Mouse (Mus musculus) liver, embryonic 16.5 days (tissue): ENCODE measurements at regions not wholly inside any gene's neighbourhood (a gene's known extent, or its start where the extent isn't known, plus 50 kb on each side); places are given as distances from the start of the nearest gene placed in this dataset.

Source experiments
- ATAC-seq: fragments of 200-750 bp; cut with Nextera tagmentation; 2 replicates; pipeline ENCODE4 v1.8.0; 2017; ENCODE audit warnings: low read depth, mild to moderate bottlenecking, moderate number of reproducible peaks, moderate library complexity
- H3K27ac ChIP-seq: fragments of 300-500 bp; sonication (generic); 2 replicates; pipeline ENCODE4 v1.5.1; 2014; ENCODE audit warnings: mild to moderate bottlenecking, low read length
- H3K27me3 ChIP-seq: fragments of 300-500 bp; sonication (generic); 2 replicates; pipeline ENCODE4 v1.6.1; 2014; ENCODE audit warnings: low read depth, low read length, mixed read lengths; ENCODE audit not compliant: control insufficient read depth, insufficient read depth
- H3K36me3 ChIP-seq: fragments of 300-500 bp; sonication (generic); 2 replicates; pipeline ENCODE4 v1.6.1; 2014; ENCODE audit warnings: mild to moderate bottlenecking; ENCODE audit not compliant: control insufficient read depth, insufficient read depth
- H3K4me1 ChIP-seq: fragments of 300-500 bp; sonication (generic); 2 replicates; pipeline ENCODE4 v1.6.1; 2014; ENCODE audit warnings: low read depth, low read length, mixed read lengths; ENCODE audit not compliant: control insufficient read depth
- H3K4me2 ChIP-seq: fragments of 300-500 bp; sonication (generic); 2 replicates; pipeline ENCODE4 v1.6.1; 2014; ENCODE audit warnings: low read depth, low read length, mixed read lengths
- H3K4me3 ChIP-seq: fragments of 300-500 bp; sonication (generic); 2 replicates; pipeline ENCODE4 v1.5.1; 2014; ENCODE audit warnings: low read depth, mild to moderate bottlenecking, low read length
- H3K9ac ChIP-seq: fragments of 300-500 bp; sonication (generic); 2 replicates; pipeline ENCODE4 v1.6.1; 2014; ENCODE audit warnings: low read depth, low read length
- H3K9me3 ChIP-seq: fragments of 300-500 bp; sonication (generic); replicated peaks from 2 replicates; pipeline ENCODE4 v1.6.1; 2016; ENCODE audit warnings: low read length; ENCODE audit not compliant: control insufficient read depth
- WGBS: fragments of 180-500 bp; shearing (Covaris S2); extraction: QIAGEN DNeasy Blood & Tissue Kit; methylation state at CpG from one replicate; pipeline ENCODE4 v1.1.7; 2014; ENCODE audit not compliant: insufficient replicate concordance; 5-methylcytosine and 5-hydroxymethylcytosine counted together

GRCm38 (mm10) chr3:148005831-148006230, 984.5 kb downstream of the Adgrl2 start:
- H3K4me3 ChIP-seq = no peak overlapping the region
- H3K36me3 ChIP-seq = no peaks in the 10 kb centered on the region
- no peak overlapping the region for H3K4me2 ChIP-seq
- H3K27me3 ChIP-seq = no peaks in the 10 kb centered on the region
- ATAC-seq = no peak
- no peak overlapping the region for H3K27ac ChIP-seq
- no peaks in the 10 kb centered on the region for H3K9me3 ChIP-seq
- no peaks in the 10 kb centered on the region for H3K4me1 ChIP-seq
- WGBS = 59% methylated on average over 5 of the region's 5 CpGs
- H3K9ac ChIP-seq = no peak overlapping the region

- Histone ChIP-seq H3K9me3 (no peaks in the 10 kb centered on the region), H3K4me3 (no peak overlapping the region), H3K27me3 (no peaks in the 10 kb centered on the region), H3K27ac (no peak overlapping the region), H3K4me2 (no peak overlapping the region), H3K4me1 (no peaks in the 10 kb centered on the region), H3K36me3 (no peaks in the 10 kb centered on the region), H3K9ac (no peak overlapping the region)
- ATAC-seq = no peak
- 32% methylated on average over 3 of the region's 3 CpGs for WGBS
These were observed 986.3 kb downstream of the Adgrl2 start for GRCm38 (mm10) chr3:148004006-148004405.

- WGBS = 65% methylated on average over 15 of the region's 15 CpGs
- H3K4me2 ChIP-seq = no peak overlapping the region
- no peak overlapping the region for H3K4me3 ChIP-seq
These were observed 990.9 kb downstream of the Adgrl2 start for GRCm38 (mm10) chr3:147999330-147999953.

GRCm38 (mm10) chr3:147991738-147992137, 998.6 kb downstream of the Adgrl2 start:
- no peaks in the 10 kb centered on the region for H3K27me3 ChIP-seq
- H3K9ac ChIP-seq = no peak overlapping the region
- H3K36me3 ChIP-seq = no peaks in the 10 kb centered on the region
- H3K9me3 ChIP-seq = no peaks in the 10 kb centered on the region
- no peak overlapping the region for H3K27ac ChIP-seq
- 72% methylated on average over 9 of the region's 9 CpGs for WGBS
- no peaks in the 10 kb centered on the region for H3K4me1 ChIP-seq
- no peak for ATAC-seq
- no peak overlapping the region for H3K4me2 ChIP-seq
- H3K4me3 ChIP-seq = no peak overlapping the region

More at GRCm38 (mm10) chr3:147999330-147999953, 990.9 kb downstream of the Adgrl2 start:
- no peak overlapping the region for H3K9ac ChIP-seq
- H3K27me3 ChIP-seq = no peaks in the 10 kb centered on the region
- ATAC-seq = no peak
- H3K4me1 ChIP-seq = no peaks in the 10 kb centered on the region
- H3K27ac ChIP-seq = no peak overlapping the region
- no peaks in the 10 kb centered on the region for H3K36me3 ChIP-seq
- no peaks in the 10 kb centered on the region for H3K9me3 ChIP-seq

- WGBS = 49% methylated on average over 10 of the region's 10 CpGs
These were observed 999.5 kb downstream of the Adgrl2 start for GRCm38 (mm10) chr3:147990831-147991230.

GRCm38 (mm10) chr3:147982831-147983230, 1007.5 kb downstream of the Adgrl2 start:
- no peak overlapping the region for H3K9ac ChIP-seq
- H3K27ac ChIP-seq = no peak overlapping the region
- ATAC-seq = no peak
- no peaks in the 10 kb centered on the region for H3K36me3 ChIP-seq
- H3K27me3 ChIP-seq = no peaks in the 10 kb centered on the region
- H3K9me3 ChIP-seq = no peaks in the 10 kb centered on the region
- H3K4me1 ChIP-seq = no peaks in the 10 kb centered on the region
- WGBS = 64% methylated on average over 5 of the region's 5 CpGs
- H3K4me2 ChIP-seq = no peak overlapping the region
- H3K4me3 ChIP-seq = no peak overlapping the region

More at GRCm38 (mm10) chr3:147990831-147991230, 999.5 kb downstream of the Adgrl2 start:
- H3K4me3 ChIP-seq = no peak overlapping the region
- no peak overlapping the region for H3K4me2 ChIP-seq
- no peaks in the 10 kb centered on the region for H3K9me3 ChIP-seq
- no peaks in the 10 kb centered on the region for H3K4me1 ChIP-seq
- ATAC-seq = no peak
- H3K27me3 ChIP-seq = no peaks in the 10 kb centered on the region
- H3K27ac ChIP-seq = no peak overlapping the region
- H3K9ac ChIP-seq = no peak overlapping the region
- H3K36me3 ChIP-seq = no peaks in the 10 kb centered on the region

GRCm38 (mm10) chr3:147981621-147982020, 1008.7 kb downstream of the Adgrl2 start:
- Histone ChIP-seq H3K4me1 (no peaks in the 10 kb centered on the region), H3K4me2 (no peak overlapping the region), H3K4me3 (no peak overlapping the region), H3K27me3 (no peaks in the 10 kb centered on the region), H3K9ac (no peak overlapping the region), H3K36me3 (no peaks in the 10 kb centered on the region), H3K27ac (no peak overlapping the region), H3K9me3 (no peaks in the 10 kb centered on the region)
- ATAC-seq = no peak
- 57% methylated on average over 4 of the region's 4 CpGs for WGBS

GRCm38 (mm10) chr3:147976579-147976978, 1013.8 kb downstream of the Adgrl2 start:
- Histone ChIP-seq H3K4me1 (no peaks in the 10 kb centered on the region), H3K9ac (no peak overlapping the region), H3K27ac (no peak overlapping the region), H3K36me3 (no peaks in the 10 kb centered on the region), H3K9me3 (no peaks in the 10 kb centered on the region), H3K27me3 (no peaks in the 10 kb centered on the region), H3K4me3 (no peak overlapping the region), H3K4me2 (no peak overlapping the region)
- 66% methylated on average over 3 of the region's 3 CpGs for WGBS
- ATAC-seq = no peak

GRCm38 (mm10) chr3:147976069-147976468, 1014.3 kb downstream of the Adgrl2 start:
- Histone ChIP-seq H3K9ac (no peak overlapping the region), H3K4me1 (no peaks in the 10 kb centered on the region), H3K4me2 (no peak overlapping the region), H3K9me3 (no peaks in the 10 kb centered on the region), H3K4me3 (no peak overlapping the region), H3K27ac (no peak overlapping the region), H3K36me3 (no peaks in the 10 kb centered on the region), H3K27me3 (no peaks in the 10 kb centered on the region)
- ATAC-seq = no peak
- WGBS = 72% methylated on average over 6 of the region's 6 CpGs
